Mouse (Mus musculus): ENCODE results near the gene Dapl1.

GRCm38 (mm10) chr2:59539796-59540195 is 55.3 kb downstream of the Dapl1 start:
- no peak for TF ChIP-seq POLR2A (IDR thresholded peaks at IDR 0.05; ENCODE audit: control insufficient read depth, low read depth, low read length)
- no peak for TF ChIP-seq CTCF (IDR thresholded peaks at IDR 0.05; ENCODE audit: control insufficient read depth, insufficient read depth, insufficient replicate concordance, low read depth, low read length)
